Mouse (Mus musculus) left cerebral cortex, postnatal 36 days (tissue): ENCODE measurements around the gene Mdga2. TPM values are rescaled to one million over a fixed set of nuclear protein-coding genes. Genes with fewer than 3 reads are reported as not detected.

Experiments
- DNase-seq, 2 experiments: peaks; one replicate each; pipeline ENCODE4 v3.0.0; 2021 to 2022; ENCODE audit warnings: low spot score in 2 of 2, mixed read lengths in 1 of 2
- intact Hi-C: fragments of 180-260 bp; cut with DNase I; formaldehyde crosslinking; loops from one replicate; pipeline ENCODE4 v1.15.1; 2025
- total RNA-seq, 2 experiments: library from RNA; stranded (reverse); gene quantifications; 2 replicates each; pipeline ENCODE4 v1.2.3; 2021

Mdga2 gene
- total RNA-seq, 2 experiments from 2014 or later = 49.1 to 72.1 TPM

GRCm38 (mm10) chr12:67090420-67090965 lies 131.9 kb downstream of the Mdga2 start:
- intact Hi-C loops = no loop called here
- DNase-seq = no peak

GRCm38 (mm10) chr12:67059136-67060014 lies 163.0 kb downstream of the Mdga2 start:
- DNase-seq = no peak
- intact Hi-C loops = no loop called here

DNA sequence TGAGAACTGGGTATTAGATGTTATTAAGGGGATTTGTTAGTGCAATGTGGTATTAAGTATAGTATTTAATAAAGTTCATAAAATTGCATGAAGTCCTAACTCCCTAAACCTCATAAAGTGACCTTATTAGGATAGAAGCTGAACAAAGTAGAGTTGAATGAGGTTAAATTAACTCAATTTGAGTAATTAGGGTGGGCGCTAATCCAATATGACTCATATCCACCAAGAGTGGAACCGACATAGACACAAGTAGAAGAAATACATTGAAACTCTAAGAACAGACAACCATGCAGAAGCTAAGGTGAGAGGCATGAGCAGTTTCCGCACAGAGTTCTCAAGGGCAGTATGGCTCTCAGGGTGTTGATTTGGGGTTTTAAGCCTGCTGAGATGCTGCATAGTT lies 165.7 kb downstream of the Mdga2 start:
- no peak for DNase-seq
- intact Hi-C loops = no loop called here

DNA sequence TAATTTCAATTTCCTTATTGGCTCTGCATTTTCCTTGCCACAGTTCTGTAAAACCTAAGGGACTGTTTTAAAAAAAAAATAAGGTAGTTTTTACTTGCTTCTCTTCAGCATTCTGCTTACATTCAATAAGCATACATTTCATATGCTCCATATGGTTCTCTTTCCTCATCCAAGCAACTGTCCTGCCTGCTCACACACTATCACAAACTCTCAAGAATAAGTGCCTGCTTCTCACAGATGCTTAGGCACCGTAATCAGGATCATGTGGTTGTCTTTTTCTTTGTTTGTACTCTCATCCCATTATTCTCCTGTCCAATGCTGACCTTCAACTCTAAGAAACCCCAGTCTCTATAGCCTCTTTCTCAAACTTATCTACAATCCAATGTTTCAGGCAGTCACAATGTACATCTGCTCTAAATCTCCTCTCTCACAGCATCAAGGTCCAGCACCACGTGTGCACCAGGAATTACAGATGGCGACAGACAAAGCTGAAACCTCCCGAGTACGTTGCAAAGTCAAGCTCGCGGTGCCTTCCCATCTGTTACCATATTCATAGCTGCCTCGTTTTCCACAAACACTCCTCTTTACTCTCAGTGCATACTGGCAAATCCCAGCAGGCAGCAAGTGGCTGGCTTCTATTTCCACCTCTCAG lies 177.1 kb downstream of the Mdga2 start:
- intact Hi-C loops = no loop called here
- peak; percentile 10 to 12 for DNase-seq

DNA sequence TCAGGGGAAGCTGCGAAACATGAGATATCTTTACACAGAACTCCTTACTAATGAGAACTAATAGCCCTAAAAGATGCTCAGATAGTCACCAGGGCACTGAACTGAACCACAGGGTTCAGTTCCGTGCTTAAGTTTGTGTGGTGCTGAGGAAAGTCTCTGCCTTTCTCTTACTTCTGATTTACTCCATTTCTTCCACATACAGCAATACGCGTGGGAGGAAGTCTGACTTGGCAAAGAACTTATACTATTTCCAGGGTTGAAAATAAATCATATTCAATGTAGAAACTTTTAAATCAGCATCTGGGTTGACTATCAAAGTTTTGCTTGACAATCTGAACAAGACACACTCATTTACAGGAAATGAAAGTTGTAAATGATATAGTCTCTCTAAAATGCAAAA lies 180.5 kb downstream of the Mdga2 start:
- intact Hi-C loops = no loop called here
- no peak for DNase-seq

DNA sequence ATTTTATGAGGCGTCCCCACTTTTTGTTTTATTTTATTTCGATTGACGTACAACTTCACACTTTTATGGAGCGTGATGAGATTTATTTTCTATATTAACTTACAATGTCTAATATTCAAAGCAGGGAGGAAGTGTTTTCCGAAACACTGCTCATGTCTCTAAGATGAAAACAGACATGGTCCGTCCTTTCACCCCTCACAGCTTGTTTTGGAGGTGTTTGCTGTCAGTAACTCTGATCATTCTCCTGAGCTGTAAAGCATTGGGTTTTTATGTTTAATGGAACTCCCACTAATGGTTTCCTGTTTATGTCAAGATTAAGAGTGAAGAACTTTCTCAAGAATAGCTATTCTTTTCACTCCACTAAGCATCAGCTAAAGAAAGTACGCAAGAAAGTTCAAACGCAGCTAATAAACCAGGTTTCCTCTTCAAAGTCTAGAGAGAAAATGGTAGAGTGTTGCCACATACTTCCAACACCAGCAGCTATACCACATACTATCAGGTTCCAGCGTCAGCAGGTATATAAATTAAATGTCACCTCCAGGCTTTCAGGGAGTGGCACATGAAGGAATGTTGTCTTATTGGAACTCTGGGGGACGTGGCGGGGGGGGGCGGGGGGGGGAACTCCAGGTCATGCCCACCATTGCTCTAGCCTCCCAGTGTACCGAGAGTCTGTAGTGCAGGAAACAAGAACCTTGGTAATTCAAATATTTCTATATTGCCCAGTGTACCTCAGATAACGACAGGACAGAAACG lies 186.7 kb downstream of the Mdga2 start:
- intact Hi-C loops = no loop called here
- DNase-seq = no peak

DNA sequence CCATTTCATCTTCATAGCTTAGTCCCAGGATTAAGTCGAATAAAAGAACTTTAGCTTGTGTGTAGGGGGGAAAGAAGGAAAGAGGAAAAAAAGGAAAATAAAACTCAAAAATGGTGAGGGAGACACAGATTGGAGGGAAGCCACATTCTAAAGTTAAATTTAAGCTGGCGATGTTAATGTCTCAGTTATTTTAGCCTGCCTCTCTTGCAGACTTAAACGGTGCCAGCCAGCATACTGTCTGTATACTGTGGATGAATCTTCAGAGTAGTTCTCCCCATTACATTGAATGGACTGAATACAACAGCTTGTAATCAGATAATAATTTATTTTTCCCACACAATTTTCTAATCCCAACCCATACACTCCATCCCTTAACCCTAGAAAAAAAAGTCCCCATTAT lies 205.2 kb downstream of the Mdga2 start:
- intact Hi-C loops = no loop called here
- DNase-seq = no peak

DNA sequence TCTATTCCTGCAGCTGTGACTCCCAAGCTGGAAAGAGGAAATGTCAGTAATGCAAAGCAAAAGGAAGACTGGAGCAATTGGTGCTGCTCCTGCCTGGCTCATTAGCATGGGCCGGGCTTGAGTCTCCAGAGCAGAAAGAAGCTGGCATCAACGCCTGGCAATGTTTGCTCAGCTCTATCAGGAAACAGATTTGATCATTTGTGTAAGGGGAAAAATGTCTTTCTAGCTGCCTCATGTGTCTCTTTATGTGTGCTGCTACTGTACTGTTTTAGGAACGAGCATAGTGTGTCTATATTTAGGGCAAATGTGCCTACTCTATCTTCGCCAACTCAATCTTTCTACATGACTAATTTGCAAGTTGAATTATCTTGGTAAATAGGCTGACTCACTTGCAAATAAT lies 211.0 kb downstream of the Mdga2 start:
- intact Hi-C loops = no loop called here

DNA sequence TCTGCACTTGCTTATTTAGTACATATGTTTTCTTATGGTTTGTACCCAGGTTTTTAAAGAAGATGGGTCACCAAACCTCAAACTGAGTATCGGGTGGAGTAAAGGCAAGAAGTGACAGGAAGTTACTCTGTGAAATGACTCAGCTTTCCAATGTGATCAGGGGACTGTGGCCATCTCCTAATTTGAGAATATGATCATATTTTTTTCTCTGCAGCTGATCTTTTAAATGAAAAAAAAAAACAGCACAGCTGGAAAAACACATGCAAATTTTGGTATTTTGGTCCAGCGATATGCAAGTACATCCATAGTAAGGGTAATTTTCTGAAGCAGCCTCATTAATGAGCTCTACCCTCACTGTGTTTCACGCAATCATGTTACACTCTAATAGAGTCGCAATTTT lies 212.0 kb downstream of the Mdga2 start:
- intact Hi-C loops = no loop called here
- DNase-seq = no peak

More for the DNA sequence above, 211.0 kb downstream of the Mdga2 start:
- peak; percentile 39 to 50 for DNase-seq

DNA sequence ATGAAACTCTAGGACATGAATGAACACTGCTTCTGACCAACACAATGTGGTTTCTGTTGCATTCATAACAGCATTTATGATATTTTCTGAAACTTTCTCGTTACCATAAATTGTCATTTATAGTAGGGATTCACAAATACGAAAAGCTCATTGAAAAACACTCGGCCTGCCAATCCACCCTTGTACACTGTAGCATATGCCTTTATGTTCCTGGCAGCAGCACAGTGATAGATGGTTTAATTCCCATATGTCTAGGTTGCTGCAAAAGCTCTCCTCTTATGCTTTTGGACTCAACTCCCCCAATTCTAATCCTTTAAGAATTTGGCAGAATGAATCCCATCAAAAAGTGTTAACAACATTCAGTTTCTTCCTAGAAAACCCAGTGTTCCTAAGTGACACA lies 213.2 kb downstream of the Mdga2 start:
- DNase-seq = no peak
- intact Hi-C loops = no loop called here

GRCm38 (mm10) chr12:66954129-66954528 lies 268.2 kb downstream of the Mdga2 start:
- intact Hi-C loops = no loop called here
- DNase-seq = no peak

- intact Hi-C loops = no loop called here
- DNase-seq = no peak
Observed at GRCm38 (mm10) chr12:66915741-66916140, 306.6 kb downstream of the Mdga2 start.

DNA sequence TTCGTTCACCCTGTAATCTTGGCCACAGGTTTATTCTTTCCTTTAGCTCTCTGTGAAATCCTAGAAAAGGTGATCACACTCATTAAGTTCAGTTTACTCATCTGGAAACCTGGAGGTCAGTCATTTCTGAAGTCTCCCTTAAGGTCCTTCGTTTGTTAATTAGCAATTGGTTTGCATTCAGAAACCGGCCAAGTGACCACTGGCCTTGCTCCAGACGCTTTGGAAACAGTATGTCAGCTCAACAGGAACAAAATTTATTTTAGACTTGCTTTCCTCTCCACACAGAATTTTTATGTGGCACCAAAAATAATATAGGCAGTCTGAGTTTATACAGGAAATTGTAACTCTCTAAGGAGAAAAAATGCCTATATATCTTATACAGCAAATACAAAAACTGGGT lies 323.0 kb downstream of the Mdga2 start:
- intact Hi-C loops = no loop called here
- DNase-seq = no peak

DNA sequence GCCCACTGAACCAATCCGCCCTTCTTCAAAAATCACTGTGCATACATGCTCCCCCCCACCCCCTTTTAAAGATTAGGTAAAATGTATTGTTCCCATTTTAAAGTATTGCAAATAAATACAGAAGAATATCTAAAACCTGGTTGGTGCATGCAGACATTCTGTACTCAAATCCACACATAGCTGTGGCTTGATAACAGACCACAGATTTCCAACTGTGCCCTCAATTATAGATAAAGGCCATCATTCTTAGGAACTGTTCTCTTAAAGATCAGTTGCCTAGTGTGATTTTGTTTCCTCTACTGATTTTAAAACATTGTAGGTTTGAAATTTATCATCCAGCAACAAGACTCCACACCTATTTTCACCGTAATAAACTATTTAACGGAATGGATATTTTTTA lies 325.6 kb downstream of the Mdga2 start:
- intact Hi-C loops = no loop called here
- DNase-seq = no peak

- no peak for DNase-seq
- intact Hi-C loops = no loop called here
Observed at GRCm38 (mm10) chr12:66890296-66890695, 332.1 kb downstream of the Mdga2 start.

DNA sequence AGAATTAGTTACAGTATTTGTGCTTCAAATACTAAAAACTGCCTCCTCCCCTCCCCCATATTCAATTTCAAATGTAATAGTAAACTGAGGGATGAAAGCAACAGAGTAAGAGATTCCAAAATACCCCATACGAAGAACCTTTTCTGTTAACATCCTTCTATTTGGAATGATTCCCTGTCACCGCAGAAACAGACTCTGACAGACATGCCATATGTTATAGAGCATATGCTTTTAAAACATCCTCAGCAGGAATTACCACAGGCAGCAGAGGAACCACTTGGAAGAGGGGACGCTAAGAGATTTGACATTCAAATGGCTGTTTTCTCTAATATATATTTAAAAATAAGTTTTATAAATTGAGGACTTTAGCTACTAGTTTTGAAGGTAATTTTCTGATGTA lies 333.1 kb downstream of the Mdga2 start:
- DNase-seq = no peak
- intact Hi-C loops = no loop called here

GRCm38 (mm10) chr12:66888636-66889035 lies 333.7 kb downstream of the Mdga2 start:
- intact Hi-C loops = no loop called here
- no peak for DNase-seq

DNA sequence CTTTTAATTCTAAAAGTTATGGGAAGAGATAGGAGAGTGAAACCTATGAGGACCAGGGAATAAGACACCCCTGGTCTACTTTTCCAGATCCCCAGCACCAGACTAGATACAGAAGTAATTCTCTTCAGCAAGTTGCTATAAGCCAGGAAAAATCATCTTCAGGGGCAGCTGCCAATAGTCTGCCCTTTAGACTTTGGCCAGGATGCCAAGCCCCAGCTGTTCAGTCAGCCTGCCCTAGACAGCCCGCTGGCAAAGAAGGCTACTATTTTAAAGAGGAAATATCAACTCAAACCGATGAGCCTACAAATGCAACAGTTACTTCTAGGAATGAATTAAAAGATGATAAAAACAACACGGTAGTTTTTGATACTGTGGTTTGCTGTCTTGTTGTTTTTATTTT lies 356.1 kb downstream of the Mdga2 start:
- intact Hi-C loops = no loop called here
- no peak for DNase-seq

- no peak for DNase-seq
- intact Hi-C loops = no loop called here
Observed at GRCm38 (mm10) chr12:66853167-66853566, 369.2 kb downstream of the Mdga2 start.

DNA sequence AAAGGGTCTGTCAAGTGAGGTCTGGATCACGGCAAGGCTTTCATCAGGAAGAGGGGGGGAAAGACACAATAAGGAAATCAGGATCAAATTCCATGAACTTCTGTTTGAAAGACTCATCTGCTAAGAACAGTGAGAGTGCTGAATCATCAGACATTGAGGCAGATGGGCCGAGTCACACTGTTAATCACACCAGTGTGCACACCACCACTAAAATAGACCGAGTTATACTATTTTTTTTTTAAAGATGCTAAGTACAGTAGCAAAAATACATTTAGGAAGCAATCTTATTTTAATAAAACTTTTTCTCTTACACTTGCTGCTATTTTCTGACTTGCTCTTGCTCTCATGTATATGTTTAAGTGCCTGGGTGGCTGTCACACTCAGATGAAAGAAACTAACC lies 382.0 kb downstream of the Mdga2 start:
- intact Hi-C loops = no loop called here

More for the DNA sequence above, 382.0 kb downstream of the Mdga2 start:
- peak in 1 of 2 experiments; percentile 6 for DNase-seq
